Mouse (Mus musculus): ENCODE measurements around the gene Epn3. TPM values are rescaled to one million over a fixed set of nuclear protein-coding genes. Genes with fewer than 3 reads are reported as not detected.

Gene Epn3
- polyA plus RNA-seq, 1 experiment from 2014 or later: 1.1 TPM

- H3K4me3 ChIP-seq (replicated peaks): no peak overlapping the region
- H3K9me3 ChIP-seq (replicated peaks): no peaks in the 10 kb centered on the region
- WGBS: 82% methylated on average over 6 of the region's 6 CpGs
- no peak overlapping the region for H3K9ac ChIP-seq (replicated peaks)
- peaks cover 27% of the 10 kb centered on the region for H3K4me1 ChIP-seq
- H3K27ac ChIP-seq (replicated peaks): no peak overlapping the region
- no peak overlapping the region for H3K4me2 ChIP-seq
- peaks cover 25% of the 10 kb centered on the region for H3K27me3 ChIP-seq (replicated peaks)
- H3K36me3 ChIP-seq: no peaks in the 10 kb centered on the region
- ATAC-seq (ENCODE audit: low FRiP score): no peak
Measured at GRCm38 (mm10) chr11:94477651-94478050, 22.1 kb downstream of the Epn3 start.

- Histone ChIP-seq H3K4me1 (peaks cover 45% of the 10 kb centered on the region), H3K27me3 (replicated peaks) (peaks cover 25% of the 10 kb centered on the region), H3K36me3 (no peaks in the 10 kb centered on the region), H3K4me2 (no peak overlapping the region), H3K9ac (replicated peaks) (no peak overlapping the region), H3K27ac (replicated peaks) (no peak overlapping the region), H3K9me3 (replicated peaks) (no peaks in the 10 kb centered on the region), H3K4me3 (replicated peaks) (no peak overlapping the region)
- ATAC-seq (ENCODE audit: low FRiP score): no peak
- WGBS: 9% methylated on average over 11 of the region's 11 CpGs
Measured at GRCm38 (mm10) chr11:94475722-94476121, 24.1 kb downstream of the Epn3 start.

GRCm38 (mm10) chr11:94474544-94474910 is 25.2 kb downstream of the Epn3 start:
- Histone ChIP-seq H3K27me3 (replicated peaks) (peaks cover 25% of the 10 kb centered on the region), H3K36me3 (no peaks in the 10 kb centered on the region), H3K4me2 (peak overlapping the region; percentile 92), H3K9ac (replicated peaks) (peak overlapping the region; percentile 95; the same call in 1 of the 2 replicates), H3K4me1 (peaks cover 57% of the 10 kb centered on the region), H3K4me3 (replicated peaks) (peak overlapping the region; percentile 92), H3K27ac (replicated peaks) (peak overlapping the region; percentile 25; the same call in 1 of the 2 replicates), H3K9me3 (replicated peaks) (no peaks in the 10 kb centered on the region)
- no peak for ATAC-seq (ENCODE audit: low FRiP score)
- WGBS: 3% methylated on average over 11 of the region's 11 CpGs

- H3K27me3 ChIP-seq (replicated peaks): peaks cover 25% of the 10 kb centered on the region
- no peaks in the 10 kb centered on the region for H3K36me3 ChIP-seq
- peak within 1 kb of the TSS; percentile 92 for H3K4me3 ChIP-seq (replicated peaks)
- peak within 1 kb of the TSS; percentile 95 for H3K9ac ChIP-seq (replicated peaks)
- ATAC-seq (ENCODE audit: low FRiP score): peak; percentile 91
- under 1% methylated on average over 43 of the region's 71 CpGs for WGBS
- peaks cover 63% of the 10 kb centered on the region for H3K4me1 ChIP-seq
- H3K9me3 ChIP-seq (replicated peaks): no peaks in the 10 kb centered on the region
- H3K27ac ChIP-seq (replicated peaks): peak within 1 kb of the TSS; percentile 80
- H3K4me2 ChIP-seq: peak within 1 kb of the TSS; percentile 92
Measured at GRCm38 (mm10) chr11:94473707-94474543, 25.8 kb downstream of the Epn3 start, which contains the start of gene Cacna1g. Gene Cacna1g (minus strand): TSS chr11:94474198.

GRCm38 (mm10) chr11:94472916-94473706 is 26.7 kb downstream of the Epn3 start:
- Histone ChIP-seq H3K4me3 (replicated peaks) (peak overlapping the region; percentile 92), H3K27me3 (replicated peaks) (peaks cover 22% of the 10 kb centered on the region), H3K36me3 (no peaks in the 10 kb centered on the region), H3K4me1 (peaks cover 71% of the 10 kb centered on the region), H3K27ac (replicated peaks) (peak overlapping the region; percentile 80), H3K9me3 (replicated peaks) (no peaks in the 10 kb centered on the region), H3K9ac (replicated peaks) (peak overlapping the region; percentile 95), H3K4me2 (peak overlapping the region; percentile 92)
- 0 out of 2 replicates have a peak, but pooled peaks have one; percentile 1 for ATAC-seq (ENCODE audit: low FRiP score)
- WGBS: under 1% methylated on average over 52 of the region's 52 CpGs

- Histone ChIP-seq H3K4me3 (replicated peaks) (peak overlapping the region; percentile 92), H3K27ac (replicated peaks) (peak overlapping the region; percentile 80), H3K4me2 (peak overlapping the region; percentile 92), H3K9ac (replicated peaks) (peak overlapping the region; percentile 95), H3K9me3 (replicated peaks) (no peaks in the 10 kb centered on the region), H3K36me3 (no peaks in the 10 kb centered on the region), H3K4me1 (peaks cover 77% of the 10 kb centered on the region), H3K27me3 (replicated peaks) (peaks cover 19% of the 10 kb centered on the region)
- no peak for ATAC-seq (ENCODE audit: low FRiP score)
- under 1% methylated on average over 15 of the region's 15 CpGs for WGBS
Measured at GRCm38 (mm10) chr11:94472585-94472915, 27.2 kb downstream of the Epn3 start.

- peak overlapping the region; percentile 92 for H3K4me2 ChIP-seq
- peaks cover 13% of the 10 kb centered on the region for H3K27me3 ChIP-seq (replicated peaks)
- ATAC-seq (ENCODE audit: low FRiP score): no peak
- WGBS: 2% methylated on average over 17 of the region's 17 CpGs
- no peaks in the 10 kb centered on the region for H3K36me3 ChIP-seq
- H3K4me3 ChIP-seq (replicated peaks): peak overlapping the region; percentile 92
- peak overlapping the region; percentile 95 for H3K9ac ChIP-seq (replicated peaks)
- peaks cover 83% of the 10 kb centered on the region for H3K4me1 ChIP-seq
- H3K27ac ChIP-seq (replicated peaks): peak overlapping the region; percentile 80
- no peaks in the 10 kb centered on the region for H3K9me3 ChIP-seq (replicated peaks)
Measured at GRCm38 (mm10) chr11:94471740-94472584, 27.8 kb downstream of the Epn3 start.

GRCm38 (mm10) chr11:94470391-94470790 is 29.4 kb downstream of the Epn3 start:
- H3K36me3 ChIP-seq: no peaks in the 10 kb centered on the region
- peak overlapping the region; percentile 92 for H3K4me3 ChIP-seq (replicated peaks)
- H3K27ac ChIP-seq (replicated peaks): peak overlapping the region; percentile 90
- peaks cover 85% of the 10 kb centered on the region for H3K4me1 ChIP-seq
- no peak for ATAC-seq (ENCODE audit: low FRiP score)
- H3K4me2 ChIP-seq: peak overlapping the region; percentile 92
- H3K9me3 ChIP-seq (replicated peaks): no peaks in the 10 kb centered on the region
- WGBS: 45% methylated on average over 6 of the region's 7 CpGs
- no peak overlapping the region for H3K9ac ChIP-seq (replicated peaks)
- peaks cover 6% of the 10 kb centered on the region; the same call in 1 of the 2 replicates for H3K27me3 ChIP-seq (replicated peaks)

GRCm38 (mm10) chr11:94469136-94470064 is 30.4 kb downstream of the Epn3 start:
- Histone ChIP-seq H3K36me3 (no peaks in the 10 kb centered on the region), H3K4me3 (replicated peaks) (peak overlapping the region; percentile 14), H3K27me3 (replicated peaks) (no peaks in the 10 kb centered on the region), H3K27ac (replicated peaks) (peak overlapping the region; percentile 90), H3K4me2 (peak overlapping the region; percentile 92), H3K9me3 (replicated peaks) (no peaks in the 10 kb centered on the region), H3K4me1 (peaks cover 85% of the 10 kb centered on the region), H3K9ac (replicated peaks) (peak overlapping the region; percentile 36; the same call in 1 of the 2 replicates)
- no peak for ATAC-seq (ENCODE audit: low FRiP score)
- WGBS: 7% methylated on average over 8 of the region's 9 CpGs

- Histone ChIP-seq H3K27me3 (replicated peaks) (no peaks in the 10 kb centered on the region), H3K4me2 (peak overlapping the region; percentile 92), H3K36me3 (no peaks in the 10 kb centered on the region), H3K9me3 (replicated peaks) (no peaks in the 10 kb centered on the region), H3K27ac (replicated peaks) (peak overlapping the region; percentile 90), H3K4me1 (peaks cover 90% of the 10 kb centered on the region), H3K4me3 (replicated peaks) (0 out of 2 replicates have a peak overlapping the region, but pooled peaks have one; percentile 14), H3K9ac (replicated peaks) (peak overlapping the region; percentile 36; the same call in 1 of the 2 replicates)
- ATAC-seq (ENCODE audit: low FRiP score): peak; percentile 84
- WGBS: 5% methylated on average over 4 of the region's 4 CpGs
Measured at GRCm38 (mm10) chr11:94468582-94469064, 31.2 kb downstream of the Epn3 start.
